Mouse (Mus musculus) neural tube, embryonic 10.5 days (tissue): ENCODE results near the gene Ptpa.

Experiments
- DNase-seq: peaks from one replicate; pipeline ENCODE4 v3.0.0-alpha.2; 2017; ENCODE audit warnings: low spot score; ENCODE audit errors: extremely low spot score

The Ptpa gene

DNA sequence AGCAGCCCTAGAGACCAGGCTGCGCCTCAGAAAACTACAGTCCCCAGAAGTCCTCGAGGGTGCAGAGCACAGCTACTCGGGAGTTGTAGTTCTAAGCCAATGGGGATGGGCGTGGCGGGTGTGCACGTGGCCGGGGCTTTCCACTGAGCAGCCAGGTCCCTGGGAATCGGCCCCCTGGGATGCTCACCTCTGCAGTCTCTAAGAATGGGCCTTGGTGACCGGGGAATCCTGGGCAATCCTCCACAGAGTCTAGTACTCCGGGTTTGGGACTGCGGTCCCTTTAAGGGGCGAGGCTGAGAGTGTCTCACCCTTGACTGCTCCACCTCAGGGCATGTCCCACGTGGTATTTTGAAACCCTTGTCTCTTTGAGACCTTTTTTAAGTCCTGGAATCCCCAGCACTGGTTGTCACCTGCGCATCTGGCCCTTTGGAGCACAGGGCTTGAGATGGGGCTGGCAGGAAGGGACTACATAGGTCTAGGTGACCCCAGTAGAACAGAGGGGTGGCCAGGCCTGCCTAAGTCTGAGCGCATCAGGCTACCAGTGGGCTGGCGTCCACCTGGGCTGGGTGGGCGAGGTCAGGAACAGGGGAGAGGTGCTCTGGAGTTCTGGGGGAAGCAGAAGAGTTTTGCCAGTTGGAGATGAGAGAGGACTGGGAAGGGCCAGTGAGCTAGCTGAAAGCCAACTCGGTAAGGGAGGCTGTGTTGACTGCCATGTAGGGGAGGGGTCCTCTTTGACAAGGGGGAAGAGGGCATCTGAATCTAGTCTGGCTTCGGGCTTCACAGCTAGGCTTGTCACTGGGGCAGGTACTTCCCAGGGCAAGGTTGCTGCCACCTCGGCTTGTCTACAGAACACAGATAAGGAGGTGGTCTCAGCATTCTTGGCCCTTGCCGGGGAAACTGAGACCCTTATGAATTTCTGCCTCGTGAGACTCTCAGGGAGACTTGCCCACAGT is 80.3 kb downstream of the Ptpa start:
- peak; percentile 71 for DNase-seq
